Mouse (Mus musculus) forebrain, embryonic 12.5 days (tissue): ENCODE data around the gene Stk36. TPM values are rescaled to one million over a fixed set of nuclear protein-coding genes. Genes with fewer than 3 reads are reported as not detected.

ENCODE experiments used
- ATAC-seq: fragments of 200-750 bp; cut with Nextera tagmentation; 2 replicates; pipeline ENCODE4 v1.8.0; 2017; ENCODE audit warnings: moderate TSS enrichment; ENCODE audit not compliant: low FRiP score
- H3K27ac ChIP-seq: fragments of 300-500 bp; sonication (generic); 2 replicates; pipeline ENCODE4 v1.5.1; 2016; ENCODE audit warnings: mild to moderate bottlenecking
- H3K27me3 ChIP-seq: fragments of 300-500 bp; sonication (generic); 2 replicates; pipeline ENCODE4 v1.6.1; 2016; ENCODE audit warnings: mild to moderate bottlenecking
- H3K36me3 ChIP-seq: fragments of 300-500 bp; sonication (generic); replicated peaks from 2 replicates; pipeline ENCODE4 v1.6.1; 2016; ENCODE audit warnings: mild to moderate bottlenecking
- H3K4me1 ChIP-seq: fragments of 300-500 bp; sonication (generic); 2 replicates; pipeline ENCODE4 v1.6.1; 2016
- H3K4me2 ChIP-seq: fragments of 300-500 bp; sonication (generic); 2 replicates; pipeline ENCODE4 v1.6.1; 2016; ENCODE audit warnings: mild to moderate bottlenecking, moderate library complexity
- H3K4me3 ChIP-seq: fragments of 300-500 bp; sonication (generic); replicated peaks from 2 replicates; pipeline ENCODE4 v1.5.1; 2016; ENCODE audit warnings: mild to moderate bottlenecking
- H3K9ac ChIP-seq: fragments of 300-500 bp; sonication (generic); 2 replicates; pipeline ENCODE4 v1.6.1; 2016; ENCODE audit warnings: mild to moderate bottlenecking
- H3K9me3 ChIP-seq: fragments of 300-500 bp; sonication (generic); 2 replicates; pipeline ENCODE4 v1.6.1; 2016
- WGBS: fragments of 180-500 bp; shearing (Covaris S2); methylation state at CpG from one replicate; pipeline ENCODE4 v1.1.7; 2016; 5-methylcytosine and 5-hydroxymethylcytosine counted together
- polyA plus RNA-seq: library from polyadenylated mRNA; unstranded; fragments of >200 nt; fragmentation: Nextera tagmentation; extraction: Ambion mirVana; gene quantifications from 2 replicates; pipeline ENCODE4 v1.2.1, GENCODE M21; 2016

Gene Stk36
- polyA plus RNA-seq, 1 experiment from 2014 or later, result 26.7 TPM

DNA sequence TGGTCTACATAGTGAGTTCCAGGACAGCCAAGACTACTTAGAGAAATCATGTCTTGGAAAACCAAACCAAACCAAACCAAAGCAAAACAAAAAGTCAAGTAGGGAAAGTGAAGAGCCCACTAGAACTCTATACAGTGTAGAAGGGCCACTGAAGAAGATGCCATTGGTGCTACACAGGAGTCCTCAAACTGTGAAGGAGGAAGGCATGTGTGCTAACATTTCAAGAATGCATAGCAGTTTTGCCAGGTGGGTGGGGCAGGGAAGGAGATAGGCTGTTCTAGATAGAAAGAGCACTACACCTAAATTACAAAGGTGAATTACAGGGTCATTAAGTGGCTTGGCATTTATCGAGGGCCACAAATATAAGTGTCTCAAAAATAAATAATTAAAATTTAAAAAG is 22.9 kb downstream of the Stk36 start:
- Histone ChIP-seq H3K9me3 (no peaks in the 10 kb centered on the region), H3K27me3 (no peaks in the 10 kb centered on the region), H3K4me3 (no peak overlapping the region), H3K4me1 (no peaks in the 10 kb centered on the region), H3K9ac (no peak overlapping the region), H3K36me3 (peaks cover 38% of the 10 kb centered on the region), H3K27ac (no peak overlapping the region), H3K4me2 (no peak overlapping the region)
- no peak for ATAC-seq
- 90% methylated on average over 1 of the region's 1 CpGs for WGBS

- Histone ChIP-seq H3K9me3 (no peaks in the 10 kb centered on the region), H3K4me1 (no peaks in the 10 kb centered on the region), H3K27me3 (no peaks in the 10 kb centered on the region), H3K9ac (no peak overlapping the region), H3K4me3 (no peak overlapping the region), H3K27ac (no peak overlapping the region), H3K36me3 (peaks cover 38% of the 10 kb centered on the region), H3K4me2 (no peak overlapping the region)
- 87% methylated on average over 4 of the region's 4 CpGs for WGBS
- no peak for ATAC-seq
Measured at GRCm38 (mm10) chr1:74626076-74626475, 24.8 kb downstream of the Stk36 start.

DNA sequence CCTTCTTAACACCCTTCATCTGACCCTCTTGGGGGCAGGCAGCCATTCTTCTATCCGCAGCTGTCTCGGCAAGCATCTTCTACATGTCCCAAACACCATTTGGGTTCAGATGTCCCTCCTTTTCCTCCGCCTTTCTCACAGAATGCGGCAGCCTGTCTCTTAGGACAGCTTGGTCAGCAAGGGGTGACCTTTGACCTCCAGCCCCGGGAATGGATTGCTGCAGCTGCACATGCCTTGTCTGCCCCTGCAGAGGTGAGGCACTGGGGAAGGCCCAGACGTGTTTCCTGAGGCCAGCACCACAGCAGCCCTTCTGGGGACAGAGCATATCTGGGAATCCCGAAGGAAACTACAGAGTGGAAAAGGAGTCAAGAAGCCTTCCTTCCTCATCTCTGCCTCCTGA is 26.8 kb downstream of the Stk36 start:
- Histone ChIP-seq H3K9ac (no peak overlapping the region), H3K27ac (no peak overlapping the region), H3K27me3 (no peaks in the 10 kb centered on the region), H3K4me3 (no peak overlapping the region), H3K9me3 (no peaks in the 10 kb centered on the region), H3K36me3 (peaks cover 35% of the 10 kb centered on the region), H3K4me1 (no peaks in the 10 kb centered on the region), H3K4me2 (no peak overlapping the region)
- 55% methylated on average over 7 of the region's 7 CpGs for WGBS
- ATAC-seq, result no peak

DNA sequence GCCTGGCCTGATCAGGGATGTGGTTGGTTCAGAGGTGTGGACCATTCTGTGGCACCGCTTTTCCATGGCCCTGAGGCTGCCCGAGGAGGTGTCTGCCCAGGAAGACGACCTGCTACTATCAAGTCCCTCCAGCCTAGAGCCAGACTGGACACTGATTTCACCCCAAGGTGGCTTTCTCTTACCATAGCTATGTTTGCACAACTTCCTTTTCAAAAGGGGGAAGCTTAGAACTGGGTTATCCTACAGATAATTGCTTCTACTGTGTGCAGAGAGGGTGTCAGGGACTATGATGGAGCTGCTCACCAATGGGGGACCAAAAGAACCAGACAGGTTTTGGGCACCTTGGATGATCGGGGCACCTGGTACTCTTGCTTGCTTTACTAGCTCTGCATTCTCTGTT is 31.5 kb downstream of the Stk36 start:
- no peak overlapping the region for H3K9ac ChIP-seq
- no peaks in the 10 kb centered on the region for H3K4me1 ChIP-seq
- H3K9me3 ChIP-seq, result no peaks in the 10 kb centered on the region
- H3K27ac ChIP-seq, result no peak overlapping the region
- no peaks in the 10 kb centered on the region for H3K27me3 ChIP-seq
- 89% methylated on average over 4 of the region's 4 CpGs for WGBS
- H3K36me3 ChIP-seq, result peaks cover 31% of the 10 kb centered on the region
- H3K4me2 ChIP-seq, result no peak overlapping the region
- H3K4me3 ChIP-seq, result no peak overlapping the region
- no peak for ATAC-seq

DNA sequence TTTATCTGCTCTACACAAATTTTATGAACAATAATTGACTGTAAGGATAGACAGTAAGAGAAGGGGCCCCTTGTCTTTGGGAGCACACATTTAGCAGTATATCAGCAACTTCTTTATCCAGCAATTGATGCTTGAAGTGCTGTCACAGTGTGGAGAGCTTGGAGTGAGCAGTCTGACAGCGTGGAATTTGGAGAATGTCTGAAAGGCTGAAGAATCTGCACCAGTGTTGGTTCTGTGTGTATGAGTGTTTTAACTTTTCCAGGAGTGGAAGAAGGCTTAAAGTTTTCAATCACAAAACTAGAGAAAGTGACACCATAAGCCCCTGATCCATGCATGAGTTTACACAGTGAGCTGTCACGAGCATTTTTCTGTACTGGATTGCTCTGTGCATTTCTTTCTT is 42.3 kb downstream of the Stk36 start:
- 68% methylated on average over 2 of the region's 2 CpGs for WGBS
- no peak overlapping the region for H3K4me3 ChIP-seq
- no peak for ATAC-seq

GRCm38 (mm10) chr1:74643926-74644325 is 42.7 kb downstream of the Stk36 start:
- Histone ChIP-seq H3K36me3 (no peaks in the 10 kb centered on the region), H3K4me3 (no peak overlapping the region), H3K9ac (no peak overlapping the region), H3K9me3 (no peaks in the 10 kb centered on the region), H3K4me2 (no peak overlapping the region), H3K27me3 (no peaks in the 10 kb centered on the region), H3K4me1 (no peaks in the 10 kb centered on the region), H3K27ac (no peak overlapping the region)
- no peak for ATAC-seq

More for the DNA sequence above, 42.3 kb downstream of the Stk36 start:
- Histone ChIP-seq H3K27me3 (no peaks in the 10 kb centered on the region), H3K9me3 (no peaks in the 10 kb centered on the region), H3K9ac (no peak overlapping the region), H3K4me2 (no peak overlapping the region), H3K4me1 (no peaks in the 10 kb centered on the region), H3K27ac (no peak overlapping the region), H3K36me3 (no peaks in the 10 kb centered on the region)

- WGBS, result under 1% methylated on average over 61 of the region's 66 CpGs
- Histone ChIP-seq H3K9ac (peak within 1 kb of the TSS; percentile 90), H3K36me3 (peaks cover 4% of the 10 kb centered on the region; the same call in 1 of the 2 replicates), H3K27me3 (no peaks in the 10 kb centered on the region), H3K27ac (peak within 1 kb of the TSS; percentile 86), H3K4me1 (peaks cover 15% of the 10 kb centered on the region), H3K4me2 (peak within 1 kb of the TSS; percentile 63), H3K4me3 (peak within 1 kb of the TSS; percentile 83), H3K9me3 (no peaks in the 10 kb centered on the region)
- ATAC-seq, result peak; percentile 99
Measured at GRCm38 (mm10) chr1:74661448-74662195, 60.4 kb downstream of the Stk36 start, which contains the start of gene Ttll4. Ttll4 (plus strand) TSS chr1:74661745.

- ATAC-seq, result no peak
Measured at GRCm38 (mm10) chr1:74662253-74662865, 61.1 kb downstream of the Stk36 start.

GRCm38 (mm10) chr1:74665153-74665552 is 63.9 kb downstream of the Stk36 start:
- WGBS, result 78% methylated on average over 6 of the region's 6 CpGs
- Histone ChIP-seq H3K4me3 (no peak overlapping the region), H3K4me1 (peaks cover 15% of the 10 kb centered on the region), H3K27me3 (no peaks in the 10 kb centered on the region), H3K9me3 (no peaks in the 10 kb centered on the region), H3K9ac (no peak overlapping the region), H3K4me2 (no peak overlapping the region), H3K36me3 (peaks cover 16% of the 10 kb centered on the region; the same call in 1 of the 2 replicates), H3K27ac (no peak overlapping the region)
- ATAC-seq, result no peak

More at GRCm38 (mm10) chr1:74662253-74662865, 61.1 kb downstream of the Stk36 start:
- peaks cover 15% of the 10 kb centered on the region for H3K4me1 ChIP-seq
- peak overlapping the region; percentile 63 for H3K4me2 ChIP-seq
- WGBS, result 2% methylated on average over 13 of the region's 13 CpGs
- H3K27ac ChIP-seq, result peak overlapping the region; percentile 86; the same call in 1 of the 2 replicates
- no peaks in the 10 kb centered on the region for H3K27me3 ChIP-seq
- H3K9me3 ChIP-seq, result no peaks in the 10 kb centered on the region
- peak overlapping the region; percentile 83 for H3K4me3 ChIP-seq
- H3K9ac ChIP-seq, result peak overlapping the region; percentile 90
- H3K36me3 ChIP-seq, result peaks cover 7% of the 10 kb centered on the region; the same call in 1 of the 2 replicates

DNA sequence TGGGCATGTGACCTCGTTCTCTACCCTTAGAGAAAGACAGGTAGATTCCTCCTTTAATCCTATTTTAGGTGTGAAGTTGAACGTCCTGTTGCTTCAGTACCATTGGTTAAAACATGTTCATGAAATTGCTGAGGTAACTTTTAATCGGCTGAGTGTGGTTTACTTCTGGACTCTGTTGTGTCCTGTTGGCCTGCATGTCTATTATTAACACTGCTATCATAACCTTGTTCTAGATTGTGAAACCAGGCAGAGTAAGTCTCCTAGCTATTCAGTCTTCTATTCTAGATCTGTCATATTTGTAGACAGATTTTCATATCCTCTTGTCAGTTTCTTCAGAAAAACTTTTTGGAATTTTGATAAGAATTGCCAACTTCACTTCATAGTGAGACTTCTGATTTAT is 67.1 kb downstream of the Stk36 start:
- Histone ChIP-seq H3K36me3 (peaks cover 30% of the 10 kb centered on the region), H3K4me2 (no peak overlapping the region), H3K4me3 (no peak overlapping the region), H3K9ac (no peak overlapping the region), H3K4me1 (peaks cover 4% of the 10 kb centered on the region), H3K9me3 (no peaks in the 10 kb centered on the region), H3K27ac (no peak overlapping the region), H3K27me3 (no peaks in the 10 kb centered on the region)
- WGBS, result 92% methylated on average over 3 of the region's 3 CpGs
- ATAC-seq, result no peak

DNA sequence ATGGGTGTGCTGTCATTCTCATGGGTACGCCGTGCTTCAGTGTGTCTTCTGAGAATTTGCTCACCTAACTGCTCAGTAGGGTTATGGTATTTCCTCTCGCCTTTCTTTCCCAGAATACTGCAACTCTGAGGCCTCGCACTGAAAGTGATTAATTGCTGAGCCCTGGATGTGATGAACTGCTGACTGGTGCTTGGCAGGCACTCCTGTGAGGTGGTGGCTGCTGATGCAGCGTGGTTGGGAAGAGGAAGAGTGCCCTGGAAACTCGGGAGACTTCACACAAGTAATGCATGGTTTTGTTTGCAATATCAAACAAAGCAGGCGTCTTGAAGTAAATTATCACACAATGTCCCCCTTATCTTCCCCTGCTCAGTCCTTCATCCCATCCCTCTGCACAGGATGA is 71.5 kb downstream of the Stk36 start:
- Histone ChIP-seq H3K27ac (no peak overlapping the region), H3K36me3 (peaks cover 36% of the 10 kb centered on the region), H3K9ac (no peak overlapping the region), H3K9me3 (no peaks in the 10 kb centered on the region), H3K27me3 (no peaks in the 10 kb centered on the region), H3K4me3 (no peak overlapping the region), H3K4me2 (no peak overlapping the region), H3K4me1 (no peaks in the 10 kb centered on the region)
- ATAC-seq, result no peak
- WGBS, result 92% methylated on average over 7 of the region's 7 CpGs

GRCm38 (mm10) chr1:74676863-74677262 is 75.6 kb downstream of the Stk36 start:
- ATAC-seq, result no peak
- Histone ChIP-seq H3K4me1 (no peaks in the 10 kb centered on the region), H3K4me3 (no peak overlapping the region), H3K9ac (no peak overlapping the region), H3K4me2 (no peak overlapping the region), H3K27ac (no peak overlapping the region), H3K9me3 (no peaks in the 10 kb centered on the region), H3K27me3 (no peaks in the 10 kb centered on the region), H3K36me3 (peaks cover 64% of the 10 kb centered on the region)
- WGBS, result 81% methylated on average over 3 of the region's 3 CpGs

GRCm38 (mm10) chr1:74677843-74678242 is 76.6 kb downstream of the Stk36 start:
- Histone ChIP-seq H3K36me3 (peaks cover 65% of the 10 kb centered on the region), H3K9ac (no peak overlapping the region), H3K27ac (no peak overlapping the region), H3K4me2 (no peak overlapping the region), H3K27me3 (no peaks in the 10 kb centered on the region), H3K4me3 (no peak overlapping the region), H3K4me1 (no peaks in the 10 kb centered on the region), H3K9me3 (no peaks in the 10 kb centered on the region)
- no peak for ATAC-seq
- 89% methylated on average over 1 of the region's 1 CpGs for WGBS
